Mouse (Mus musculus) c-Kit-positive CD71-positive TER-119-negative erythroid progenitor cells, embryonic 14.5 days (primary cell): ENCODE results near the gene Rab13.
"Not testable (repeated sequence)": the region's sequence is repeated elsewhere in the genome, so short reads cannot be mapped to it uniquely, and the experiment has no call there.

Experiments used
- DNase-seq: peaks from one replicate; pipeline ENCODE4 v3.0.0-alpha.2; 2013; ENCODE audit warnings: low read depth

Gene Rab13

DNA sequence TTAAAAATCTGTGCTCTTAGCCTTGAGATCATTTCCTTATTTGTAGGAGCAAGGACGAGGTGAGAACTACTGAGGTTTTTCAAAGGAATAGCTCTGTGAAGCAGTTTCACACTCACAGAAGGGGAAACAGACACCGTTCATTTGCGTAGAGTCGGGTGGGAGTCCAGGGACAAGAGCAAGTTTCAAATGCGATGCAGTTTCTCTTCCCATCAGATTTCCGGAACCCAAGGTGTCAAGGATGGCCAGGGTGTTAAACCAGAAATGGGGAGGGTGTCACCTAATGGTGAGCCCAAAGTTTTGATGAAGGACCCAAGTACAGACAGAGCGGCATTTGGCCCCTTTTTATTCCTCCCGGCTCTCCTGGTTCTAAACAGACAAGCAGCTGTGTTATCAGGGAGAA, 17.6 kb downstream of the Rab13 start:
- DNase-seq: no peak

DNA sequence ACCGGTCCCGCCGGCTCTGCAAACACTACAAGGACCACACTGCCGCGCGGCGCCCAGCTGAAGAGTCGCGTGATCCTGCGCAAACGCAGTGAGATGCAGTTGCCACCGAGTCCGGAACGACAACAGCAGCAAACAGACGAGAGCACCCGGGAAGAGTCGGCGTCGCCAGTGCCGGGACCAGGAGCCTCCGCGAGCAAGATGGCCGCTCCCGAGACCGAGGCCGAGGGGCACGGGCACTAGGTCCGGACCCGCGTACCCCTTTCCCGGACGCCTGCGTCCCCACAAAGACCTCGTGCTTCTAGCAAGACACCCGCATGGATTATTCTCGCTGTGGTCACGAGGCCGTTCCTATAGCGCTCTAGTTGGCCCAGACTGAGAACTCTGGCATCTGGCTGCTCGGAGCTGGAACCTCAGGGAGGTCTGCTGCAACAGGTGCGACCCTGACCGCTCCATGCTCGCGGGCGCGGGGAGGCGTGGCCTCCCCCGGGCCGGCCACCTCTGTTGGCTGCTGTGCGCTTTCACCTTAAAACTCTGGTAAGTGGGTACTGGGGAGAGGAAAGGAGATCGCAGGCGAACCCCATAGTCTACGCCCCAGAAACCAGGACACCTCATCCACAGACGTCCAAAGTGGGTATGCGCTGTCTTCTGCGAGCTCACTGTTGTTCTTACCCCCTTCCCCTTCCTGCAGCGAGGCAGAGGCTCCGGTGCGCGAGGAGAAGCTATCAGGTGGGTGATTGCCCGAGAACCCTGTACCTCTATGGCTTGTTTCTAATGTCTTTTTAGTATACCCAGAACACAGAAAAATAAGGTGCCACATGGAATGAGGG, 18.2 kb downstream of the Rab13 start, which contains the start of gene Jtb:
Gene Jtb, plus strand, starts transcription at position 91 of the 827 bp plus-strand sequence.
- peak; percentile 91 for DNase-seq

DNA sequence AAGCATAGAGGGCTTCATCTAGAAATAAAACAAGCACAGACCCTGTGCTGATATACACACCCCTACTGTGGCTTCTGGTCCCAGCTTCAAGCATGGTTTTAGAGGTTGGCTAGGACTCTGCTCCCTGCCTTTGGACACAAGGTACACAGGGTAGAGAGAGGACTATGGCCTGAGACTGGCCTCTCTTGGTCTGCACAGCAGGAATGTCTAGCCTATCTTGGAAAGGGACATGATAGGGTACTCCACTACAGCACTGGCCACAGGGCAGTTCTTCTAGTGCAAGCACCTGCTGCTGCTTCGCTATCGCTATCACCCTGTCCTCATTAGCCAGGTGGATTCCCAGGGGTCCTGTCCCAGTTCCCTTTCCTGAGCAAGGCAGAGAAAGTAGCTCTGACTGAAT, 27.8 kb downstream of the Rab13 start:
- no peak for DNase-seq

- no peak for DNase-seq
These were observed 28.3 kb downstream of the Rab13 start for GRCm38 (mm10) chr3:90241669-90242358.

DNA sequence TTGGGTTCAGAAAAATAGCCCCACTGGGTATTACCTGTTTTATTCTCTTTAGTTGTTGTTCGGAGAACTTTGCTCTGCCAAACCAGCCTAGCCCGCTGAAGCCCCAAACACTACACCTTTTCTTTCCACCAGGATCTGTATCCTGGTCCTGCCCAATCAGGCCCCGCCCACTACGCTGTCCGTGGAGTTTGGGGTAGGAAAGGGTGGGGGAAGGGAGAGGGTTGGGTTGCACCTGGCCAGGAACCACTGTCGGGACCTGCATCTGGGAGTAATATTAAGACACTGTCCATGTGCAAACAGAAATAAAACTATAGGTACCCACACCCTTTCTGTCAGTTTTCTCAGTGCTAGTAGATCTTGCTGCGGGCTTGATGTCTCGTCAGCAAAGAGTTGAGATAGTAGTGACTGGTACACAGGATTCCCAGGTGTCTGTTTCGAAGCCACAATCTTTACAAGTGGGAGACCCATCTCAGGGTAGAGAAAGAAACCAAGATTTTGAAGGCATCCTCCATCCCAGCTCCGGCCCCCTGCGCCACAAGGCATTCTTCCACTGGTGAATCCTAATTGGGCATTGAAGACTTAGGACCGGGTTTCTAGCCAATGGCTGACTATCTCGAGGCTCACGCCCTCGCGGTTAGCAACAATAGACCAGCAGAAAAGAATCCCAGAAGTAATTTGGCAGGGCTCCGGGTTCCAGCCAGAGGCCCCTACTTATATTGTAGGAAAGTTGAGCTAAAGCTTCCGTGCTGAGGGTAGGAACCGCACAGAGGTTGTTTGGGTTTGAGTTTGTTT, 29.7 kb downstream of the Rab13 start, which contains the start of gene Creb3l4:
Gene Creb3l4, minus strand, starts transcription at position 529 of the 792 bp plus-strand sequence.
- no peak for DNase-seq

DNA sequence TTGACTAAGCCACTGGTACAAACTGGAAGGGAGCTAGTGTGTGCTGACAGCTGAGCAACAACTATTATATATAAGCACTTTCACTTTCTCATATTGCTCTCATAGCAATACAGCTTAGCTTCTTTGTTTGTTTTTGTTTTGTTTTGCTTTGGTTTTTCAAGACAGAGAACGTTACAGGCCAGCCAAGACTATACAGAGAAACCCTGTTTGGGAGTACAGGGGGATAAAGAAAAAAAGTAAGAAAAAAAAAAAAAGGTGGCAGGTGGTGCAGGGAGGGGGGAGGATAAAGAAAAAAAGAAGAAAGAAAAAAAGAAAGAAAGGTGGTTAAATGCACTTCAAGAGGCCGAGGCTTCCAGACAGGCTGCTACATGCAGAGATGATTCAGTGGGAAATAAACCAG, 31.9 kb downstream of the Rab13 start:
- no peak for DNase-seq

GRCm38 (mm10) chr3:90247630-90247959, 34.1 kb downstream of the Rab13 start:
- peak; percentile 34 for DNase-seq

DNA sequence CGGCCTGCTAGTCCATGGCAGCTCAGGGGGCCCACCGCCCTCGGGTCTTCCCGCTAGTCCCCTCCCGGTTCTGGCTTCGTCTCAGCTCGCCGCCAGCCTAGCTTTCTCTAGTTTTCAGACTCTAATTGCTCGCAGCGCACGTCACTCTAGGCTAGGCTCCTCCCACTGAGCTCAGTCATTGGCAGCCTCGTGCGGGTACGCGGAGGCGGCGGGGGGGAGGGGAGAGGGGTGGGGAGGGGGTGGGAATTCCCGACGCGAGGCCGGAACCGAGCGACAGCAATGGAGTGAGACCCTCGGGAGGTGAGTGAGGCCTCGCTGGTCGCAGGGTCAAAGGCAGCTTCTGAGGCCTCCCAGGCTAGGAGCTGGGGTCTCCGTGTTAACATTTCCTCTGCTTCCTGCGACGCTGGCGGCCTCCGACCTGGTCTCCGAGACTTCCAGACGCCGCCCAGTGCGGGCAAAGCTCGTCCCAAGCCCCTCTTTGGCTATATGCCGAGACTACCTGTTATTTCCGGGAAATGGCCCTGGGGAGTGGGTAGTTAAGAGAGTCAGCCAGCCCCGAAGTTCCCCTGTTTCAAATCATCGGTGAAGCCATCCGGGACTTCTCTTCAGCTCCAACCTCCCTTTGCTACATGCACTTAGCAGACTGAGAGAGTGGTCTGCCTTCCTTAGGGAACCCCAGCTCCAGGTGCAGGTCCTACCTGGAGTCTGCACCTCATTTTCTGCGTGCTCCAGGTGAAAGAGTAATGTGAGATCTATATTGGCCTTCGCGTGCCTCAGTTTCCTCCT, 34.7 kb downstream of the Rab13 start, which contains the start of gene Slc39a1:
Gene Slc39a1, plus strand, starts transcription at position 213 of the 786 bp plus-strand sequence.
- peak; percentile 93 for DNase-seq

GRCm38 (mm10) chr3:90248746-90249100, 35.2 kb downstream of the Rab13 start:
- DNase-seq: no peak

DNA sequence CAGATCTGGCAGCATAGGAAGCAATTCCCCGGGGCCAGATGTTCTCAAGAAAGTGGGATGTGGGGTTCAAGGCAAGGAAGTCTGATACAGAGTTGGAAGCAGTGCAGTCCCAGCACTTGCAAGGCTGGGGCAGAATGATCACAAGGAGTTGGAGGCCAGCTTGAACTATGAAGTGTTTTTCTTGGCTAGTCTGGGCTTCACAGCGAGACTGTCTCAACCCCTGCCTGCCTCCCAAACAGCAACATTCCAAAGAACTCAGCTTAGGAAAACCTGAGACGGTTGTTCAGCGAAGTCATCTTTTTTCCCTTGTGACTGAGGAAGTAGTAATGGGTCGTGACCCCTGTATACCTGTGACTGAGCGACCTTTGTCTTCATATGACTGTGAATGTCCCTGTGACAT, 37.3 kb downstream of the Rab13 start:
- no peak for DNase-seq

- DNase-seq: not testable (repeated sequence)
These were observed 38.3 kb downstream of the Rab13 start for GRCm38 (mm10) chr3:90251731-90252226.

DNA sequence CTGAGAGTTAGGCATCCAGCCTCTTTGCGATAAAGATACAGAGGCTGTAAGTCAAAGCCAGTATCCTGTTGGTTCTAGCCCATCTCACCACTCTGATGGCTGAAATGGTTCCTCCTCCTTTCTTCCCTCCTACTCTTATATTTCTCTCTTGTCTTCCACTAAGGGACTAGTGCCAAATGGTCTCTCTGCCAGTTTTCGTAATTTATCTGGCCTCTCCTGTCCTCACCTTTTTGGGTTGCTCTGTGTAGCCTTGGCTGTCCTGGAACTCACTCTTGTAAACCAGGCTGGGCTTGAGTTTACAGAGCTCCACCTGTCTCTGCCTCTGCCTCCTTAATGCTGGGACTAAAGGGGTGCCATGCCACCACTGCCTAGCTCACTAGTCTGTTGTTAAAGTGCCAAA, 39.2 kb downstream of the Rab13 start:
- not testable (repeated sequence) for DNase-seq

DNA sequence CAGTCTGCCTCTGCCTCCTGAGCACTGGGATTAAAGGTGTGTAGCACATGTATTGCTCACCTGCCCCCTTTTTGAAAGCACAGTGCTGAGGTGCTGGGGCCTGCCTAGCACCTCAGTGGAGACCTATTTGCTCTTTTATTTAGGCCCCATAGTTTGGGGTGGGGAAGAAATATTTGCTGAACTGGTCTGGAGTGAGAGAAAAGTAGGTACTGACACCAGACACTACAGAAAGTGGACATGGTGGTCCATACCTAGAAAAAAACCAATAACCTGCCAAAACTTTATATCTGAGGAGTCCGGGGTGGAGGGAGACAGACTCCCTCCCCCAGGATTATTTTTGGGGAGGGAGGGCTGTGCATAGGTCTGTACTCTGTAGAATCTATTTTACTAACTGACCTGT, 39.7 kb downstream of the Rab13 start:
- not testable (repeated sequence) for DNase-seq

DNA sequence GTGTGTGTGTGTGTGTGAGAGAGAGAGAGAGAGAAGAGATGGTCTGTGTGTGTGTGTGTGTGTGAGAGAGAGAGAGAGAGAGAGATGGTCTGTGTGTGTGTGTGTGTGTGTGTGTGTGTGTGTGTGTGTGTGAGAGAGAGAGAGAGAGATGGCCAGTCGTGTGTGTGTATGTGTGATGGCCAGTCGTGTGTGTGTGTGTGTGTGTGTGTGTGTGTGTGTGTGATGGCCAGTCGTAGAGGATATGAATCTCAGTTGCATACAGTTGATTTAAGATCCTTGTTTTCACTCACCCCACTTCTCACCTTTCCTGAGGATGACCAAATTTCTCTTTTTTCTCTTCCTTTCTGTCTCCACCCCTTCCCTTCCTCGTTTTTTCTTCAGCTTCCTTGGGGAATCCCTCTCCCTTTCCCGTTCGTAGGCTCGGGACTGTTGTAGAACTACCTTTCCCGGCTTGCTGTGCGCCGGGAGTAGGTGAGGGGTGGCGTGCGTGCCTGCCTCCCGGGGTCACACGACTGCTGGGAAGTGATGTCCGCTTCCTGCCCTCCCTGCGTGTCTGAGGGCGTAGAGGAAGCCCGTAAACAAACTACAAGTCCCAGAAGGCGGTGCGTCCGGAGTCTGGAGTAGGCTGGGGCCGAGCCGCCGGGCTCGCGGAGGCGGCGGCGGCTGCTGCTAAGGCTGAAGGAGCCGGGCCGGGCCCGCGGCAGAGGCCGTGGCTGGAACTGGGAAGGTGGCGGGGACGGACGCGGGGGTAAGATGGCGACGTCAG, 40.3 kb downstream of the Rab13 start, which contains the start of gene Crtc2:
Gene Crtc2, plus strand, starts transcription at position 511 of the 766 bp plus-strand sequence.
- DNase-seq: peak; percentile 90

DNA sequence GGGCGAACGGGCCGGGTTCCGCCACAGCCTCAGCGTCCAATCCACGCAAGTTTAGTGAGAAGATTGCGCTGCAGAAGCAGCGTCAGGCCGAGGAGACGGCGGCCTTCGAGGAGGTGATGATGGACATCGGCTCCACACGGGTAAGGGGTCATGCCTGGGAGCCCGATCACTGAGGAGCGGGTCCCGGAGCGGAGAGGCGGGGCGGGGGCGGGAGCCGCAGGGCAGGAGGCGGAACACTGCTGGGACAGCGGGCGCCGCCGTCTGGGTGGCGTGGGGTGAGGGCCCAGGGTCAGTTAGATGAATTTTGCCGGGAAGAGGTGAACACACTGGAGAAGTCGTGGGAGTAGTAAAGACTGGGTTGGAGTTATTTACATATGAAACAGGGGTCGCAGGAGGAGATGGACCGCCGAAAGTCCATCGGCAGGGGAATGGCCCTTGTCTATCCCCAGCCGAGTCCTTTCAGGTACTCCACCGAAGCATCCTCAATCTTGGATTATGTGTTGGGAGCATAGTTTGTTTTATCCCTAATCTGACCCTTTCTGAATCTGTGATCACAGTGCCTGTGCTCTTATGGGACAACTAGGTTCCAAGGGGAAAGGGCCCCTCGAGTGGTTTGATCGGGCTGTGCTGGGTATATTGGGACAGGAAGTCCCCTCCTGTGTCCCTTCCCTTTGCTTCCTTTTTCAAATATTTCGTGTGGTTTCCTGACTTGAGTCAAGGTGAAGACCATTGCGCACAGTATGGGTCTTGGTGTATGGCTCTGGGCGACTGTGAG, 41.1 kb downstream of the Rab13 start:
- DNase-seq: no peak

DNA sequence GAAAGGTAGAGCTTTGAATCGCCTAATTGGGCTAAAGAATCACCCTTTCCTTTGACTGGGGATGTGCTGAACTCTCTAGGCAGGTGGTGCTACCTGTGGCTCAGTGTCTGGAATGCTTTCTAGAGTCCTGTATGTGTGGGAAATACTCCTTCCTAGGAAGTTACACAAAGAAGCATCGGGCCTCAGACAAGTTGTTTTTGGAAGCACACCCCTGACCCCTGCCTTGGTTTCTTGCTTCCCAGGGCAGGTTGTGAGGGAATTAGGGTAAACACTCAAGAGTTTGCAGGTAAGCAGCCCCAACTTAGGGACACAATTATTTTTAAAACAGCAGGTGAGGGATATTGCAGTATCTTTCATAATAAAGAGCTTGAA, 41.7 kb downstream of the Rab13 start:
- no peak for DNase-seq

DNA sequence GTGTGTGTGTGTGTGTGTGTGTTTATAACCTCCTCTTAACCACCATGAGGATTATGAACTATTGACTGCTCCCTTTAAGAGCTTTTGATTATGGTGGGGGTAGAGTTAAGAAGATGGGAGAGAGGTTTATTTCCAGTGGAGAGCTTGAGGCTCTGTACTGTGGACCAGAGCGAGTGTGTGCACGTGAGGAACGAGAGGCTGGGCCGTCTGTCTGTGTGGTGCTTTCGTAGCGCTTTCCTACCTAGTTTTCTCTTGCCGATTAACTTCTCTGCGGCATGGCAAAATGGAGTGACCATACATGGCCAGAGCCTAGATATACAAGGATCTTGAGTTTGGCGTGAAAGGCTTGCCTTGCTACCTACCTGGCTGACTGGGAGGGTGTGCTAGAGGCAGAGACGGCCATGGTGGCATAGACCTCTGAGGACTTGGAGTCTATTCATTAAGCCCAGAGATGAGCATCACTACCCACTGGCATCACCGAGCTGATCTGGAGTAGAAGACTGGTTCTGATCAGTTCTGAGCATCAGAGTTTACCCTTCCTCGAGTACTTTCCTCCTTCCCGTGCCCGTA, 42.4 kb downstream of the Rab13 start:
- no peak for DNase-seq

DNA sequence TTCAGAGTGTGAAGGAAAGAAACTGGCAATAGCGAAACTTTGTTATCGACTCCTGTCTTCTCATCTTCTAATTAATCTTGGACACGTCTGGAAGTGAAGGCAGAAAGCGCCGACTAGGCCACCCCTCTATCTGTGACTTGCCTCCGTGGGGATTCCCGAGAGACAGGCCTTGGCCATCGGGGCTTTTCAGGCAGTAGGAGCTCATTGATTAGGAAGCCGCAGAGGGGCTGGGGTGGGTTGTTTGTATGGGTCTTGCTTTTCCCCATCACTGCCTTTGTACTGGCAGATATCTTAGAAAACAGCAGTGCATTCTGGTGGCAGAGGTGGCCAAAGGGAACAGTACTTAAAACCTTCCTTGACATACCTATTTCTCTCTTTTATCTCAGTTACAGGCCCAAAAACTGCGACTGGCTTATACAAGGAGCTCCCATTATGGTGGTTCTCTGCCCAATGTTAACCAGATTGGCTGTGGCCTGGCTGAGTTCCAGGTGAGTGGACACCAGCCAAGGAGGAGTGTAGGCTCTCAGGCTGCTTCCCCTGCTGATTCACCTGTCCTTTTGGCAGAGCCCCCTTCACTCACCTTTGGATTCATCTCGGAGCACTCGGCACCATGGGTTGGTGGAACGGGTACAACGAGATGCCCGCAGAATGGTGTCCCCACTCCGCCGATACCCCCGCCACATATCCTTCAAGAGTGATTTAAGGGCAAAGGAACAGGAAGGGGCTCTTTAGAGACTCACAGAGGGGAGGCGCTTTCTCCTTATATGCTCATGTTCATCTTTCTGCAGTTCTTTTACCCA, 43.4 kb downstream of the Rab13 start:
- DNase-seq: no peak

- DNase-seq: no peak
These were observed 45.0 kb downstream of the Rab13 start for GRCm38 (mm10) chr3:90258521-90258920.
